Mouse (Mus musculus): Measurements from ENCODE around the gene Crybb1. TPM values are rescaled to one million over a fixed set of nuclear protein-coding genes. Genes with fewer than 3 reads are reported as not detected.

The Crybb1 gene
- 1 to 10 TPM in 1 of 2 experiments, under 1 TPM in 1; 0.64 to 1.6 TPM for polyA plus RNA-seq (2017; shearing (Covaris generic))

DNA sequence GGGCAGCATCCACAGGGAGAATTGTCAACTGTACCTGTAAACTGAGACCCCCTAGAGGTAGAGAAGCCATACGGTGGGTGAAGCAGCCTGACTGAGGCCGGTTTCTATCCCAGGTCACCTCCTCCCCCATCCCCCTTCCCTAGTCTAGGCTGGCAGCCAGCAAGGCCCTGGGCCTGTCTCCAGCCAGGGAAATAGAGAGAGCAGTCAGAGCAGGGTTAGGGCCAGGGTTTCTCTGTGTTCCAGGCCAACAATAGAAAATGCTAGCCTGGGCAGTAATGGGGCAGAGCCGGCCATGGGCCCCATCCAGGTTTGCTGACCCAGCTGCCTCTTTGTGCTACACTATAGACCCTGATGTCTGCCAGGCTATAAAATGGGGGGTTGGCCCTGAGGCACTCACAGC, at the start of gene Crybb1:
Gene Crybb1, plus strand, starts transcription at position 390 of the 400 bp plus-strand sequence.

DNA sequence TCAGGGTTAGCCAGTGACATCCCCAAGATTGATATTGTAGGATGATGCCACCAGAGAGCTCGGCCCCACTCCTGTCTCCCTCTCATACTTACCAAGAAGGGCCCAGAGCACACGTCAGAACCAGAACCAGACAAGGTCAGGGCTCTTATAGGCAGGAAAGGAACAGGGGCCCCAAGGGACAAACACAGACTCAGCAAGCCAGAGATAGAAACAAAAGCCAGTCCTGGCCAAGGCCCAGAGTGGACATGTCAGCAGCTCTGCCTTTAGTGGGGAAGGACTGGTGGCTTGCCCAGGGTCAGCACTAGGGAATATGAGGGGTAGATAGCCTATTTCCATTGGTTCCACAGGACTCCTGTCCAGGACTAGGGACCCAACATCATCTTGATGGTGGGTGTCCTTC, 3.2 kb upstream of the Crybb1 start, which contains the start of gene Cryba4:
Gene Cryba4, minus strand, starts transcription at position 119 of the 400 bp plus-strand sequence.

DNA sequence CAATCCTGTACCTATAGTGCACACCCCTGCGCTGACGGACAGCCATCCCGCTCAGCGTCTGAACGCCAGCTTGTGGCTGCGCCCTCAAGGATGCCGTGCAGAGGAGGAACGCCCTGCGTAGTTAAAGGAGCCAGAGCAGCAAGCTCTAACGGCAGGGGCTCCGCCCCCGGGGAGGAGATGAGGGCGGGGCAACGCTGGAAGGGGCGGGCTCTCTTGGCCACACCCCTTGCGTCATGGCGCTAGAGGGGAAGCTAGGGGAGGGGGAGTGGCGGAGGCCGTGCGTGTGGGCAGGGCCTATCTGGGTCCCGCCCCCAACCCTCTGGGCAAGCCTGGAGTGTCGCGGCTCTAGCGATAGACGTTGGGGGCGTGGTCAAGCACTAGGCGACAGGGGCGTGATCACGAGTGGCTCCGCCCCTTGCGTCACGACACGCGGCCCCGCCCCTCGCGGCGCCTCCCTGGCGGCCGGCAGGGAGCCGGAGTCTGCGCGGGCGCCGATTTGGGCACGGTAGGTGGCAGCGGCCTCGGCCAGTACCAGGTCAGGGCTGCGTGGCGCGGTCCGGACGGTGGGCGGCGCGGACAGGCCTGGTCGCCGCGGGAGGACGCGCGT, 20.8 kb downstream of the Crybb1 start, which contains the start of gene Tpst2:
Gene Tpst2, plus strand, starts transcription at position 425 of the 607 bp plus-strand sequence.

Other genes starting within 250 kb of the Crybb1 start
- gene Cryba4, start 3.3 kb upstream of the Crybb1 start, polyA plus RNA-seq (2017; shearing (Covaris generic)) = under 1 TPM in 1 of 2 experiments, not detected in 1; 0.38 TPM
- 100 to 1,000 TPM; 198 to 267 TPM for gene Tpst2, start 20.9 kb downstream of the Crybb1 start, polyA plus RNA-seq (2017; shearing (Covaris generic))
- 10 to 100 TPM; 35.2 to 50.2 TPM for gene Tfip11, start 70.5 kb downstream of the Crybb1 start, polyA plus RNA-seq (2017; shearing (Covaris generic))
- 10 to 100 TPM; 34.0 to 44.1 TPM for gene Srrd, start 87.2 kb downstream of the Crybb1 start, polyA plus RNA-seq (2017; shearing (Covaris generic))
- 10 to 100 TPM; 21.4 to 22.5 TPM for gene Hps4, start 87.3 kb downstream of the Crybb1 start, polyA plus RNA-seq (2017; shearing (Covaris generic))
- gene Gm6583, start 100.2 kb downstream of the Crybb1 start, polyA plus RNA-seq (2017; shearing (Covaris generic)) = 1 to 10 TPM in 1 of 2 experiments, under 1 TPM in 1; 0.61 to 2.4 TPM
- 1 to 10 TPM in 1 of 2 experiments, under 1 TPM in 1; 0.38 to 1.1 TPM for gene Asphd2, start 139.1 kb downstream of the Crybb1 start, polyA plus RNA-seq (2017; shearing (Covaris generic))
- 1 to 10 TPM in 1 of 2 experiments, under 1 TPM in 1; 0.10 to 1.4 TPM for gene Gm6588, start 193.6 kb downstream of the Crybb1 start, polyA plus RNA-seq (2017; shearing (Covaris generic))

Data from inflammation-experienced regulatory T-cells (primary cell).